Comparison of ENCODE assay signal across 10 mouse cellular contexts in the genomic region with DNA sequence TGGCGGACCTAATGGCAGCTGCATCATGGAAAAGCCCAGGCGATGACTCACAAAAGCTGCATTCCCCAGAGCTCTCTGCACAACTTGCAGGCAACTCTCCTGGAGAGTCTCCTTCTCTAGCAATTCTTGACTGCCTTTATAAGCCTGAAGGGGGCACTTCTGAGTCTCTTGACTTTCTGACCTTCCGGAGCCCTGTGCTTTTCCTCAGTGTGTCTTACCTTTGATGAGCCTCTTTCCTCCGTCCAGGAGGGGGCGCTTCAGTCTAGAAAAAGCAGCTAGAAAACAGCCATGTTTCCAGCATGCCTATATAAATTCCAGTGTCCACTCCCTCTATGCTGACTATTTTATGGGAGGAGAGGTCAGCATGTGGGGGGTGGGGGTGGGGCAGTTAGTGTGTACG.
DNase-seq lines count a peak whose midpoint lies in the region; ATAC-seq and TF ChIP-seq lines count a peak whose summit lies in the region.
"Had no signal": no experiment of that assay in that cellular context is flagged by ENCODE, and none has a peak within 500 bp of the region (broad histone marks: within the 10 kb centered on the region; RNA-seq: fewer than 3 reads in every experiment).

No protein-coding gene starts in this region.

- H3K4me3 ChIP-seq in intestine, postnatal 0 days (ENCODE audit: low read depth, low read length), result no peak overlapping the region
- H3K4me3 ChIP-seq in intestine, embryonic 16.5 days (ENCODE audit: low read length), result no peak overlapping the region
- H3K4me3 ChIP-seq: erythroblast, embryonic 14.5 days; neural tube, embryonic 12.5 days had no signal

- H3K9me3 ChIP-seq in intestine, postnatal 0 days (ENCODE audit: control insufficient read depth), result no peaks in the 10 kb centered on the region
- no peaks in the 10 kb centered on the region for H3K9me3 ChIP-seq in intestine, embryonic 16.5 days (ENCODE audit: control insufficient read depth, low read length)

- no peak overlapping the region for H3K27ac ChIP-seq in intestine, postnatal 0 days (ENCODE audit: low read depth, low read length)
- H3K27ac ChIP-seq in intestine, embryonic 16.5 days (ENCODE audit: low read length), result no peak overlapping the region
- H3K27ac ChIP-seq: neural tube, embryonic 12.5 days had no signal

- intact Hi-C loops in heart, postnatal 10 days (cut with DNase I), result loop anchor here (1.0 kb wide), 1 partner anchor 226 kb away; no protein-coding TSS in a partner anchor

- no peaks in the 10 kb centered on the region for H3K36me3 ChIP-seq in intestine, postnatal 0 days (ENCODE audit: control insufficient read depth, insufficient read depth)
- no peaks in the 10 kb centered on the region for H3K36me3 ChIP-seq in intestine, embryonic 16.5 days (ENCODE audit: control insufficient read depth, insufficient read depth, low read length)
- H3K36me3 ChIP-seq: neural tube, embryonic 12.5 days had no signal

- DNase-seq in ES-CJ7 (ENCODE audit: low read depth, low spot score), result peak; percentile 95
- peak; percentile 45 to 65 for DNase-seq in heart, postnatal 10 days
- peak; percentile 68 for DNase-seq in lung, postnatal 36 days
- DNase-seq in thymus, postnatal 14 days, result peak; percentile 71
- no peak for DNase-seq in layer of hippocampus, adult 18-20 months (ENCODE audit: low spot score in 2 of 2)

- H3K4me1 ChIP-seq in intestine, postnatal 0 days (replicated peaks; ENCODE audit: control insufficient read depth, insufficient read depth, low read length), result no peaks in the 10 kb centered on the region
- H3K4me1 ChIP-seq in intestine, embryonic 16.5 days (ENCODE audit: control insufficient read depth, insufficient read depth, low read length), result no peaks in the 10 kb centered on the region
- H3K4me1 ChIP-seq: neural tube, embryonic 12.5 days had no signal

- peak; percentile 74 for TF ChIP-seq CTCF in intestine, postnatal 0 days (IDR thresholded peaks at IDR 0.05; ENCODE audit: low read depth)

- WGBS in intestine, postnatal 0 days, result 65% methylated on average over 6 of the region's 6 CpGs
- WGBS in intestine, embryonic 16.5 days, result 68% methylated on average over 6 of the region's 6 CpGs

- ATAC-seq in intestine, postnatal 0 days, result peak; percentile 43
- ATAC-seq in intestine, embryonic 16.5 days, result no peak
- ATAC-seq in cerebellum, adult (ENCODE audit: insufficient number of reproducible peaks, low FRiP score, low TSS enrichment), result peak; percentile 20; the same call in 1 of the 2 replicates

- H3K27me3 ChIP-seq in intestine, postnatal 0 days (replicated peaks; ENCODE audit: control insufficient read depth, insufficient read depth, low read length), result no peaks in the 10 kb centered on the region
- H3K27me3 ChIP-seq in intestine, embryonic 16.5 days (replicated peaks; ENCODE audit: control insufficient read depth, insufficient read depth, low read length), result no peaks in the 10 kb centered on the region
- H3K27me3 ChIP-seq: neural tube, embryonic 12.5 days had no signal

- H3K9ac ChIP-seq in intestine, postnatal 0 days (ENCODE audit: low read depth, low read length), result no peak overlapping the region
- no peak overlapping the region for H3K9ac ChIP-seq in intestine, embryonic 16.5 days (ENCODE audit: low read depth, low read length)
- H3K9ac ChIP-seq: neural tube, embryonic 12.5 days had no signal

- no peak overlapping the region for H3K4me2 ChIP-seq in intestine, postnatal 0 days (replicated peaks; ENCODE audit: low read depth)
- no peak overlapping the region for H3K4me2 ChIP-seq in intestine, embryonic 16.5 days (ENCODE audit: low read depth, low read length)
- H3K4me2 ChIP-seq: neural tube, embryonic 12.5 days had no signal

Comparison
In these comparisons a context has a peak if more than half of its experiments do, and no peak if none do; other contexts are left out.
1. DNase-seq: peak in ES-CJ7 (single experiment), heart, postnatal 10 days (2 of 2), lung, postnatal 36 days (single experiment) and thymus, postnatal 14 days (single experiment); none in layer of hippocampus, adult 18-20 months (0 of 2).